Mouse (Mus musculus): ENCODE results near the gene Myh8.

GRCm38 (mm10) chr11:67228731-67229130 is 48.2 kb upstream of the Myh8 start:
- TF ChIP-seq CTCF (IDR thresholded peaks at IDR 0.05; ENCODE audit: borderline replicate concordance, extremely low read depth, insufficient read depth, insufficient read length) (no peak), POLR2A (IDR thresholded peaks at IDR 0.05; ENCODE audit: borderline replicate concordance, extremely low read depth, insufficient read depth, insufficient read length, poor library complexity, severe bottlenecking) (no peak)
